Mouse (Mus musculus): ENCODE data around the gene Crybg3.

DNA sequence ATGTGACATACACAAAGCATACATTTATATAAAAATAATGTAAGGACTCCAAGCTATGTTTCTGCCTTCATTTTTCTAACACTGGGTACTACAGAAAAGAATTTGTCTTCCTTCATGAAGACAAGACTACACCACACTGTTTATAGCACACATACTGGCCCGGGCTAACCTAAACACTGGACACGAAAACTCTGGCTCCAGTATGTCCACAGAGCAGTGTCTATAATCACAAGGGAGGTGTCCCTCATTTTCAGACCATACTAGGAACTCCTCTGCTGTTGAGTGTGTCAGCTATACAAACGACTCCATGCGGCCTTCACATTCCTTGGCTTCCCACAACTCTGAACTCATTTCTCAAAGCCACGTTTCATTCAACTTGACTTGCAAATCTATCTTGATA is 49.3 kb downstream of the Crybg3 start:
- TF ChIP-seq CTCF (IDR thresholded peaks at IDR 0.05; ENCODE audit: control insufficient read depth, insufficient read depth, insufficient replicate concordance, low read depth, low read length), result no peak
- no peak for TF ChIP-seq POLR2A (IDR thresholded peaks at IDR 0.05; ENCODE audit: control insufficient read depth, low read depth, low read length)

Measured in testis, adult 2 months (tissue).